Mouse (Mus musculus) kidney, embryonic 14.5 days (tissue): ENCODE measurements at regions not wholly inside any gene's neighbourhood (a gene's known extent, or its start where the extent isn't known, plus 50 kb on each side); places are given as distances from the start of the nearest gene placed in this dataset.

Experiments
- ATAC-seq: fragments of 200-750 bp; cut with Nextera tagmentation; 2 replicates; pipeline ENCODE4 v1.8.0; 2017; ENCODE audit warnings: moderate number of reproducible peaks, mild to moderate bottlenecking, moderate TSS enrichment, moderate library complexity; ENCODE audit not compliant: low FRiP score, low TSS enrichment
- H3K27ac ChIP-seq: fragments of 300-500 bp; sonication (generic); 2 replicates; pipeline ENCODE4 v1.5.1; 2014; ENCODE audit warnings: low read depth, mild to moderate bottlenecking, low read length, moderate library complexity, mixed read lengths
- H3K27me3 ChIP-seq: fragments of 300-500 bp; sonication (generic); 2 replicates; pipeline ENCODE4 v1.6.1; 2014; ENCODE audit warnings: mild to moderate bottlenecking, low read length; ENCODE audit not compliant: control insufficient read depth, insufficient read depth
- H3K36me3 ChIP-seq: fragments of 300-500 bp; sonication (generic); 2 replicates; pipeline ENCODE4 v1.6.1; 2014; ENCODE audit warnings: low read length, mixed read lengths; ENCODE audit not compliant: control insufficient read depth, insufficient read depth
- H3K4me1 ChIP-seq: fragments of 300-500 bp; sonication (generic); 2 replicates; pipeline ENCODE4 v1.6.1; 2014; ENCODE audit warnings: low read length, mixed read lengths; ENCODE audit not compliant: control insufficient read depth, insufficient read depth
- H3K4me2 ChIP-seq: fragments of 300-500 bp; sonication (generic); replicated peaks from 2 replicates; pipeline ENCODE4 v1.6.1; 2014; ENCODE audit warnings: low read depth, mild to moderate bottlenecking, low read length
- H3K4me3 ChIP-seq: fragments of 300-500 bp; sonication (generic); 2 replicates; pipeline ENCODE4 v1.5.1; 2014; ENCODE audit warnings: mild to moderate bottlenecking, low read length
- H3K9ac ChIP-seq: fragments of 300-500 bp; sonication (generic); 2 replicates; pipeline ENCODE4 v1.6.1; 2014; ENCODE audit warnings: low read depth, mild to moderate bottlenecking, low read length, moderate library complexity
- H3K9me3 ChIP-seq: fragments of 300-500 bp; sonication (generic); 2 replicates; pipeline ENCODE4 v1.6.1; 2016; ENCODE audit warnings: low read length; ENCODE audit not compliant: control insufficient read depth
- WGBS: fragments of 180-500 bp; shearing (Covaris S2); extraction: QIAGEN DNeasy Blood & Tissue Kit; methylation state at CpG from one replicate; pipeline ENCODE4 v1.1.7; 2014; 5-methylcytosine and 5-hydroxymethylcytosine counted together

- 58% methylated on average over 2 of the region's 2 CpGs for WGBS
- H3K27ac ChIP-seq, result no peak overlapping the region
- H3K4me2 ChIP-seq, result no peak overlapping the region
- H3K4me1 ChIP-seq, result no peaks in the 10 kb centered on the region
- no peaks in the 10 kb centered on the region for H3K27me3 ChIP-seq
- no peak overlapping the region for H3K9ac ChIP-seq
- no peaks in the 10 kb centered on the region for H3K9me3 ChIP-seq
- H3K36me3 ChIP-seq, result no peaks in the 10 kb centered on the region
- no peak overlapping the region for H3K4me3 ChIP-seq
- ATAC-seq, result no peak
These were observed 740.8 kb upstream of the Sel1l start for GRCm38 (mm10) chr12:92589725-92590124.

GRCm38 (mm10) chr12:92589305-92589704 lies 740.3 kb upstream of the Sel1l start:
- H3K36me3 ChIP-seq, result no peaks in the 10 kb centered on the region
- no peaks in the 10 kb centered on the region for H3K27me3 ChIP-seq
- no peaks in the 10 kb centered on the region for H3K9me3 ChIP-seq
- no peak overlapping the region for H3K4me3 ChIP-seq
- 85% methylated on average over 6 of the region's 6 CpGs for WGBS
- ATAC-seq, result no peak
- H3K27ac ChIP-seq, result no peak overlapping the region
- no peak overlapping the region for H3K9ac ChIP-seq
- no peak overlapping the region for H3K4me2 ChIP-seq
- H3K4me1 ChIP-seq, result no peaks in the 10 kb centered on the region

GRCm38 (mm10) chr12:92578596-92578995 lies 729.6 kb upstream of the Sel1l start:
- Histone ChIP-seq H3K36me3 (no peaks in the 10 kb centered on the region), H3K27ac (no peak overlapping the region), H3K4me1 (no peaks in the 10 kb centered on the region), H3K27me3 (no peaks in the 10 kb centered on the region), H3K4me2 (no peak overlapping the region), H3K9ac (no peak overlapping the region), H3K4me3 (no peak overlapping the region), H3K9me3 (no peaks in the 10 kb centered on the region)
- no peak for ATAC-seq
- 63% methylated on average over 1 of the region's 1 CpGs for WGBS
